Mouse (Mus musculus) heart, postnatal 0 days (tissue): ENCODE measurements at regions not wholly inside any gene's neighbourhood (a gene's known extent, or its start where the extent isn't known, plus 50 kb on each side); places are given as distances from the start of the nearest gene placed in this dataset.

Source experiments
- ATAC-seq: fragments of 200-750 bp; cut with Nextera tagmentation; 2 replicates; pipeline ENCODE4 v1.8.0; 2017; ENCODE audit warnings: low read depth, moderate number of reproducible peaks, moderate library complexity; ENCODE audit not compliant: insufficient read depth
- DNase-seq: peaks from one replicate; pipeline ENCODE4 v3.0.0-alpha.2; 2016; ENCODE audit warnings: low spot score
- H3K27ac ChIP-seq: fragments of 300-500 bp; sonication (generic); 2 replicates; pipeline ENCODE4 v1.5.1; 2014; ENCODE audit warnings: low read depth, mild to moderate bottlenecking
- H3K27me3 ChIP-seq: fragments of 300-500 bp; sonication (generic); 2 replicates; pipeline ENCODE4 v1.6.1; 2014; ENCODE audit warnings: low read length, mixed read lengths; ENCODE audit not compliant: control insufficient read depth, insufficient read depth
- H3K36me3 ChIP-seq: fragments of 300-500 bp; sonication (generic); replicated peaks from 2 replicates; pipeline ENCODE4 v1.6.1; 2014; ENCODE audit warnings: low read length, mixed read lengths; ENCODE audit not compliant: control insufficient read depth, insufficient read depth
- H3K4me1 ChIP-seq: fragments of 300-500 bp; sonication (generic); 2 replicates; pipeline ENCODE4 v1.6.1; 2014; ENCODE audit warnings: antibody characterized with exemption; ENCODE audit not compliant: control insufficient read depth, insufficient read depth
- H3K4me2 ChIP-seq: fragments of 300-500 bp; sonication (generic); 2 replicates; pipeline ENCODE4 v1.6.1; 2014; ENCODE audit warnings: low read depth, mild to moderate bottlenecking, low read length, moderate library complexity
- H3K4me3 ChIP-seq: fragments of 300-500 bp; sonication (generic); 2 replicates; pipeline ENCODE4 v1.5.1; 2014; ENCODE audit warnings: low read depth, low read length
- H3K9ac ChIP-seq: fragments of 300-500 bp; sonication (generic); replicated peaks from 2 replicates; pipeline ENCODE4 v1.6.1; 2014; ENCODE audit warnings: low read depth, low read length, mixed read lengths
- H3K9me3 ChIP-seq: fragments of 300-500 bp; sonication (generic); replicated peaks from 2 replicates; pipeline ENCODE4 v1.6.1; 2016; ENCODE audit warnings: low read length; ENCODE audit not compliant: control insufficient read depth
- CTCF ChIP-seq: IDR thresholded peaks from 2 replicates; pipeline ENCODE4 v1.5.1; 2016; ENCODE audit warnings: antibody characterized with exemption, control low read depth, low read depth
- EP300 ChIP-seq: IDR thresholded peaks from 2 replicates; pipeline ENCODE4 v1.6.1; 2016; ENCODE audit warnings: antibody characterized with exemption, low read depth
- WGBS: fragments of 180-500 bp; shearing (Covaris S2); extraction: QIAGEN DNeasy Blood & Tissue Kit; methylation state at CpG from one replicate; pipeline ENCODE4 v1.1.7; 2014; 5-methylcytosine and 5-hydroxymethylcytosine counted together

- Histone ChIP-seq H3K27me3 (peaks cover 10% of the 10 kb centered on the region; the same call in 1 of the 2 replicates), H3K9me3 (no peaks in the 10 kb centered on the region), H3K36me3 (no peaks in the 10 kb centered on the region), H3K4me1 (no peaks in the 10 kb centered on the region), H3K4me3 (no peak overlapping the region), H3K27ac (no peak overlapping the region), H3K4me2 (no peak overlapping the region), H3K9ac (no peak overlapping the region)
- ATAC-seq (no peak), DNase-seq (no peak)
- WGBS, result 27% methylated on average over 3 of the region's 3 CpGs
- TF ChIP-seq CTCF (no peak), EP300 (no peak)
Measured at GRCm38 (mm10) chr16:93436732-93437131, 167.1 kb downstream of the Setd4 start.

GRCm38 (mm10) chr16:93431316-93431715 is 172.5 kb downstream of the Setd4 start:
- H3K27me3 ChIP-seq, result peaks cover 10% of the 10 kb centered on the region; the same call in 1 of the 2 replicates
- H3K9me3 ChIP-seq, result no peaks in the 10 kb centered on the region
- H3K36me3 ChIP-seq, result no peaks in the 10 kb centered on the region
- H3K9ac ChIP-seq, result no peak overlapping the region
- ATAC-seq, result no peak
- no peak overlapping the region for H3K27ac ChIP-seq
- no peaks in the 10 kb centered on the region for H3K4me1 ChIP-seq
- 60% methylated on average over 5 of the region's 5 CpGs for WGBS
- no peak overlapping the region for H3K4me3 ChIP-seq
- TF ChIP-seq EP300 (no peak), CTCF (no peak)
- no peak for DNase-seq
- H3K4me2 ChIP-seq, result no peak overlapping the region

- 67% methylated on average over 8 of the region's 8 CpGs for WGBS
Measured at GRCm38 (mm10) chr16:93429324-93429781, 174.5 kb downstream of the Setd4 start.

GRCm38 (mm10) chr16:93427264-93427663 is 176.6 kb downstream of the Setd4 start:
- H3K27me3 ChIP-seq, result peaks cover 5% of the 10 kb centered on the region; the same call in 1 of the 2 replicates
- no peaks in the 10 kb centered on the region for H3K36me3 ChIP-seq
- WGBS, result 46% methylated on average over 4 of the region's 4 CpGs
- ATAC-seq, result 0 out of 2 replicates have a peak, but pooled peaks have one; percentile 53
- peaks cover 9% of the 10 kb centered on the region; the same call in 1 of the 2 replicates for H3K4me1 ChIP-seq
- H3K4me3 ChIP-seq, result no peak overlapping the region
- no peak overlapping the region for H3K9ac ChIP-seq
- H3K4me2 ChIP-seq, result no peak overlapping the region
- peak; percentile 20 for DNase-seq
- no peak overlapping the region for H3K27ac ChIP-seq
- no peaks in the 10 kb centered on the region for H3K9me3 ChIP-seq
- TF ChIP-seq EP300 (no peak), CTCF (no peak)

More at GRCm38 (mm10) chr16:93429324-93429781, 174.5 kb downstream of the Setd4 start:
- H3K27me3 ChIP-seq, result peaks cover 5% of the 10 kb centered on the region; the same call in 1 of the 2 replicates
- H3K4me3 ChIP-seq, result no peak overlapping the region
- H3K9ac ChIP-seq, result no peak overlapping the region
- no peaks in the 10 kb centered on the region for H3K9me3 ChIP-seq
- H3K36me3 ChIP-seq, result no peaks in the 10 kb centered on the region
- no peak for ATAC-seq
- H3K4me1 ChIP-seq, result no peaks in the 10 kb centered on the region
- H3K27ac ChIP-seq, result no peak overlapping the region
- no peak for TF ChIP-seq EP300
- no peak for TF ChIP-seq CTCF
- no peak for DNase-seq
- H3K4me2 ChIP-seq, result no peak overlapping the region

- no peak for TF ChIP-seq CTCF
- TF ChIP-seq EP300, result no peak
- H3K4me2 ChIP-seq, result no peak overlapping the region
- no peaks in the 10 kb centered on the region for H3K9me3 ChIP-seq
- H3K27me3 ChIP-seq, result peaks cover 5% of the 10 kb centered on the region; the same call in 1 of the 2 replicates
- peaks cover 9% of the 10 kb centered on the region; the same call in 1 of the 2 replicates for H3K4me1 ChIP-seq
- H3K9ac ChIP-seq, result no peak overlapping the region
- no peak overlapping the region for H3K27ac ChIP-seq
- DNase-seq (no peak), ATAC-seq (no peak)
- 68% methylated on average over 6 of the region's 6 CpGs for WGBS
- no peak overlapping the region for H3K4me3 ChIP-seq
- no peaks in the 10 kb centered on the region for H3K36me3 ChIP-seq
Measured at GRCm38 (mm10) chr16:93425731-93426130, 178.1 kb downstream of the Setd4 start.

- H3K27me3 ChIP-seq, result no peaks in the 10 kb centered on the region; the same call in 1 of the 2 replicates
- peak overlapping the region; percentile 17; the same call in 1 of the 2 replicates for H3K4me3 ChIP-seq
- H3K9ac ChIP-seq, result no peak overlapping the region
- H3K4me2 ChIP-seq, result peak overlapping the region; percentile 38
- TF ChIP-seq CTCF (no peak), EP300 (no peak)
- DNase-seq (no peak), ATAC-seq (no peak)
- WGBS, result 10% methylated on average over 13 of the region's 13 CpGs
- peaks cover 9% of the 10 kb centered on the region; the same call in 1 of the 2 replicates for H3K4me1 ChIP-seq
- H3K9me3 ChIP-seq, result no peaks in the 10 kb centered on the region
- H3K27ac ChIP-seq, result no peak overlapping the region
- no peaks in the 10 kb centered on the region for H3K36me3 ChIP-seq
Measured at GRCm38 (mm10) chr16:93423174-93423573, 180.7 kb downstream of the Setd4 start.
